Mouse (Mus musculus): ENCODE data around the gene Dcpp2. TPM values are rescaled to one million over a fixed set of nuclear protein-coding genes. Genes with fewer than 3 reads are reported as not detected.
A peak's percentile ranks its signal among the peaks of the same experiment; 100 is the strongest.
"Not testable (repeated sequence)": the region's sequence is repeated elsewhere in the genome, so short reads cannot be mapped to it uniquely, and the experiment has no call there.

Gene Dcpp2
- not detected for total RNA-seq (2021)
- long read RNA-seq, experiment 1: 0 reads
- long read RNA-seq, experiment 2: 0 reads

- DNase-seq: not testable (repeated sequence)
Observed at GRCm38 (mm10) chr17:23880576-23880975, at the start of gene Dcpp2, which contains the start of gene Dcpp1. Gene Dcpp2, plus strand, starts transcription at chr17:23880880. Gene Dcpp1, plus strand, starts transcription at chr17:23880876.

- no peak for DNase-seq
Observed at GRCm38 (mm10) chr17:23831201-23831600, 49.5 kb upstream of the Dcpp2 start.

GRCm38 (mm10) chr17:23836006-23836575 is 44.6 kb upstream of the Dcpp2 start, which contains the start of gene Prss33:
Gene Prss33, minus strand, starts transcription at chr17:23836056.
- no peak for DNase-seq

GRCm38 (mm10) chr17:23841145-23841544 is 39.5 kb upstream of the Dcpp2 start:
- no peak for DNase-seq

- no peak for DNase-seq
Observed at GRCm38 (mm10) chr17:23843141-23843811, 37.4 kb upstream of the Dcpp2 start.

GRCm38 (mm10) chr17:23843812-23844273 is 36.8 kb upstream of the Dcpp2 start, which contains the start of the genes Prss32 and Prss41:
Gene Prss32, plus strand, starts transcription at chr17:23843855.
Gene Prss41, minus strand, starts transcription at chr17:23844172.
- no peak for DNase-seq

GRCm38 (mm10) chr17:23850028-23850427 is 30.7 kb upstream of the Dcpp2 start:
- no peak for DNase-seq

- DNase-seq: no peak
Observed at GRCm38 (mm10) chr17:23850853-23851749, 29.6 kb upstream of the Dcpp2 start.

GRCm38 (mm10) chr17:23853292-23853691 is 27.4 kb upstream of the Dcpp2 start:
- DNase-seq: no peak

- DNase-seq: no peak
Observed at GRCm38 (mm10) chr17:23854229-23854765, 26.4 kb upstream of the Dcpp2 start.

- DNase-seq: no peak
Observed at GRCm38 (mm10) chr17:23857193-23857592, 23.5 kb upstream of the Dcpp2 start.

GRCm38 (mm10) chr17:23857913-23858312 is 22.8 kb upstream of the Dcpp2 start:
- DNase-seq: no peak

GRCm38 (mm10) chr17:23862926-23863325 is 17.8 kb upstream of the Dcpp2 start:
- DNase-seq: no peak

- DNase-seq: no peak
Observed at GRCm38 (mm10) chr17:23867756-23868155, 12.9 kb upstream of the Dcpp2 start, which contains the start of gene Prss21. Gene Prss21, plus strand, starts transcription at chr17:23868056.

GRCm38 (mm10) chr17:23868513-23868912 is 12.2 kb upstream of the Dcpp2 start:
- DNase-seq: no peak

- DNase-seq: no peak
Observed at GRCm38 (mm10) chr17:23873884-23874856, 6.5 kb upstream of the Dcpp2 start.

GRCm38 (mm10) chr17:23876741-23877140 is 3.9 kb upstream of the Dcpp2 start:
- DNase-seq: no peak

GRCm38 (mm10) chr17:23877166-23877565 is 3.5 kb upstream of the Dcpp2 start:
- DNase-seq: no peak

GRCm38 (mm10) chr17:23917158-23917557 is 36.5 kb downstream of the Dcpp2 start, which contains the start of gene Dcpp3:
Gene Dcpp3, plus strand, starts transcription at chr17:23917458.
- not testable (repeated sequence) for DNase-seq

GRCm38 (mm10) chr17:23924531-23925007 is 43.9 kb downstream of the Dcpp2 start:
- peak; percentile 94 for DNase-seq

GRCm38 (mm10) chr17:23925090-23925493 is 44.4 kb downstream of the Dcpp2 start:
- DNase-seq: peak; percentile 48

Measured in gastrocnemius, postnatal 25 days (tissue).